Mouse (Mus musculus) myocyte (in vitro differentiated cells): ENCODE measurements around the gene Dapk3. TPM values are rescaled to one million over a fixed set of nuclear protein-coding genes. Genes with fewer than 3 reads are reported as not detected.

ENCODE experiments used
- polyA plus RNA-seq: library from polyadenylated mRNA; unstranded; fragments of >200 nt; fragmentation: generic; extraction: Trizol; gene quantifications from one replicate; pipeline ENCODE4 v1.2.1, GENCODE M21; 2012; ENCODE audit warnings: missing spikeins

Dapk3 gene
- polyA plus RNA-seq, 1 experiment, result 120 TPM

Other genes starting within 250 kb of the Dapk3 start
- 0.47 TPM for gene Gng7, start 168.1 kb upstream of the Dapk3 start, polyA plus RNA-seq
- 0.42 TPM for gene Diras1, start 157.3 kb upstream of the Dapk3 start, polyA plus RNA-seq
- 21.8 TPM for gene Slc39a3, start 145.6 kb upstream of the Dapk3 start, polyA plus RNA-seq
- 192 TPM for gene Sgta, start 122.8 kb upstream of the Dapk3 start, polyA plus RNA-seq
- 139 TPM for gene Thop1, start 113.0 kb upstream of the Dapk3 start, polyA plus RNA-seq
- gene Creb3l3, start 84.1 kb upstream of the Dapk3 start, polyA plus RNA-seq, result 0.14 TPM
- gene Map2k2, start 77.1 kb upstream of the Dapk3 start, polyA plus RNA-seq, result 126 TPM
- gene Zbtb7a, start 47.8 kb upstream of the Dapk3 start, polyA plus RNA-seq, result 26.1 TPM
- 43.2 TPM for gene Pias4, start 15.1 kb upstream of the Dapk3 start, polyA plus RNA-seq
- 3,891 TPM for gene Eef2, start 6.4 kb upstream of the Dapk3 start, polyA plus RNA-seq
- gene 4930442H23Rik, start 844 bp downstream of the Dapk3 start, polyA plus RNA-seq, result 0.12 TPM
- gene Nmrk2, start 19.0 kb downstream of the Dapk3 start, polyA plus RNA-seq, result 52.3 TPM
- gene Atcay, start 47.8 kb downstream of the Dapk3 start, polyA plus RNA-seq, result 0.11 TPM
- 2.3 TPM for gene Zfr2, start 50.1 kb downstream of the Dapk3 start, polyA plus RNA-seq
- 0.67 TPM for gene Matk, start 69.9 kb downstream of the Dapk3 start, polyA plus RNA-seq
- gene Mrpl54, start 83.9 kb downstream of the Dapk3 start, polyA plus RNA-seq, result 167 TPM
- 166 TPM for gene Apba3, start 84.0 kb downstream of the Dapk3 start, polyA plus RNA-seq
- 0.17 TPM for gene Tjp3, start 108.6 kb downstream of the Dapk3 start, polyA plus RNA-seq
- 23.3 TPM for gene Pip5k1c, start 110.0 kb downstream of the Dapk3 start, polyA plus RNA-seq
- gene Cactin, start 138.1 kb downstream of the Dapk3 start, polyA plus RNA-seq, result 31.3 TPM
- 0.16 TPM for gene Tbxa2r, start 145.7 kb downstream of the Dapk3 start, polyA plus RNA-seq
- 0.10 TPM for gene Gipc3, start 160.3 kb downstream of the Dapk3 start, polyA plus RNA-seq
- gene Hmg20b, start 167.5 kb downstream of the Dapk3 start, polyA plus RNA-seq, result 80.2 TPM
- gene Mfsd12, start 174.5 kb downstream of the Dapk3 start, polyA plus RNA-seq, result 21.7 TPM
- gene 4930404N11Rik, start 182.8 kb downstream of the Dapk3 start, polyA plus RNA-seq, result 0.92 TPM
- gene Fzr1, start 195.5 kb downstream of the Dapk3 start, polyA plus RNA-seq, result 42.0 TPM
- 103 TPM for gene Dohh, start 201.4 kb downstream of the Dapk3 start, polyA plus RNA-seq
- 1.7 TPM for gene Gm48551, start 201.5 kb downstream of the Dapk3 start, polyA plus RNA-seq
- 0.73 TPM for gene Gm48552, start 206.0 kb downstream of the Dapk3 start, polyA plus RNA-seq
- 0.30 TPM for gene Smim24, start 210.0 kb downstream of the Dapk3 start, polyA plus RNA-seq